Mouse (Mus musculus): ENCODE measurements around the gene Ncbp2. TPM values are rescaled to one million over a fixed set of nuclear protein-coding genes. Genes with fewer than 3 reads are reported as not detected.

Ncbp2 gene
- polyA plus RNA-seq, 1 experiment from 2014 or later: 165 TPM

- Histone ChIP-seq H3K9me3 (ENCODE audit: control insufficient read depth, low read length) (no peaks in the 10 kb centered on the region), H3K9ac (ENCODE audit: low read length) (peak overlapping the region; percentile 70), H3K4me2 (peak overlapping the region; percentile 81), H3K27me3 (ENCODE audit: control insufficient read depth, insufficient read depth, low read length) (peaks cover 25% of the 10 kb centered on the region), H3K36me3 (ENCODE audit: control insufficient read depth, insufficient read depth, low read length) (no peaks in the 10 kb centered on the region), H3K27ac (ENCODE audit: low read depth, low read length) (peak overlapping the region; percentile 88), H3K4me3 (ENCODE audit: low read depth, low read length) (peak overlapping the region; percentile 37), H3K4me1 (ENCODE audit: control insufficient read depth, insufficient read depth, low read length) (peaks cover 17% of the 10 kb centered on the region)
- DNase-seq (ENCODE audit: low spot score, missing footprints) (peak; percentile 100), ATAC-seq (ENCODE audit: low FRiP score) (peak; percentile 93)
- under 1% methylated on average over 46 of the region's 50 CpGs for WGBS
Measured at GRCm38 (mm10) chr16:31932840-31933697, 15.2 kb upstream of the Ncbp2 start.

GRCm38 (mm10) chr16:31933751-31934549 lies 14.4 kb upstream of the Ncbp2 start, which contains the start of gene Pigz:
Pigz (plus strand) TSS chr16:31933851.
- H3K4me1 ChIP-seq (ENCODE audit: control insufficient read depth, insufficient read depth, low read length): peaks cover 17% of the 10 kb centered on the region
- H3K27ac ChIP-seq (ENCODE audit: low read depth, low read length): peak within 1 kb of the TSS; percentile 88
- H3K27me3 ChIP-seq (ENCODE audit: control insufficient read depth, insufficient read depth, low read length): peaks cover 25% of the 10 kb centered on the region
- H3K9me3 ChIP-seq (ENCODE audit: control insufficient read depth, low read length): no peaks in the 10 kb centered on the region
- 6% methylated on average over 42 of the region's 42 CpGs for WGBS
- peak within 1 kb of the TSS; percentile 37 for H3K4me3 ChIP-seq (ENCODE audit: low read depth, low read length)
- peak within 1 kb of the TSS; percentile 81 for H3K4me2 ChIP-seq
- 0 out of 2 replicates have a peak, but pooled peaks have one; percentile 15 for ATAC-seq (ENCODE audit: low FRiP score)
- peak; percentile 93 for DNase-seq (ENCODE audit: low spot score, missing footprints)
- no peaks in the 10 kb centered on the region for H3K36me3 ChIP-seq (ENCODE audit: control insufficient read depth, insufficient read depth, low read length)
- H3K9ac ChIP-seq (ENCODE audit: low read length): peak within 1 kb of the TSS; percentile 70

- ATAC-seq (ENCODE audit: low FRiP score) (no peak), DNase-seq (ENCODE audit: low spot score, missing footprints) (peak; percentile 95)
- Histone ChIP-seq H3K27ac (ENCODE audit: low read depth, low read length) (no peak overlapping the region), H3K4me1 (ENCODE audit: control insufficient read depth, insufficient read depth, low read length) (peaks cover 17% of the 10 kb centered on the region), H3K9ac (ENCODE audit: low read length) (peak overlapping the region; percentile 12; the same call in 1 of the 2 replicates), H3K27me3 (ENCODE audit: control insufficient read depth, insufficient read depth, low read length) (peaks cover 25% of the 10 kb centered on the region), H3K4me2 (peak overlapping the region; percentile 81), H3K36me3 (ENCODE audit: control insufficient read depth, insufficient read depth, low read length) (no peaks in the 10 kb centered on the region), H3K9me3 (ENCODE audit: control insufficient read depth, low read length) (no peaks in the 10 kb centered on the region), H3K4me3 (ENCODE audit: low read depth, low read length) (peak overlapping the region; percentile 29; the same call in 1 of the 2 replicates)
- WGBS: 15% methylated on average over 13 of the region's 13 CpGs
Measured at GRCm38 (mm10) chr16:31934550-31935010, 13.7 kb upstream of the Ncbp2 start.

- Histone ChIP-seq H3K9me3 (ENCODE audit: control insufficient read depth, low read length) (no peaks in the 10 kb centered on the region), H3K9ac (ENCODE audit: low read length) (peak overlapping the region; percentile 42), H3K4me1 (ENCODE audit: control insufficient read depth, insufficient read depth, low read length) (peaks cover 17% of the 10 kb centered on the region), H3K36me3 (ENCODE audit: control insufficient read depth, insufficient read depth, low read length) (no peaks in the 10 kb centered on the region), H3K4me2 (peak overlapping the region; percentile 81), H3K27me3 (ENCODE audit: control insufficient read depth, insufficient read depth, low read length) (peaks cover 25% of the 10 kb centered on the region), H3K27ac (ENCODE audit: low read depth, low read length) (no peak overlapping the region), H3K4me3 (ENCODE audit: low read depth, low read length) (peak overlapping the region; percentile 29)
- DNase-seq (ENCODE audit: low spot score, missing footprints): peak; percentile 90
- no peak for ATAC-seq (ENCODE audit: low FRiP score)
- WGBS: 5% methylated on average over 36 of the region's 36 CpGs
Measured at GRCm38 (mm10) chr16:31935091-31935979, 13.0 kb upstream of the Ncbp2 start.

GRCm38 (mm10) chr16:31936568-31936967 lies 11.7 kb upstream of the Ncbp2 start:
- H3K27ac ChIP-seq (ENCODE audit: low read depth, low read length): no peak overlapping the region
- peaks cover 25% of the 10 kb centered on the region for H3K27me3 ChIP-seq (ENCODE audit: control insufficient read depth, insufficient read depth, low read length)
- no peak overlapping the region for H3K4me3 ChIP-seq (ENCODE audit: low read depth, low read length)
- H3K4me2 ChIP-seq: no peak overlapping the region
- no peaks in the 10 kb centered on the region for H3K9me3 ChIP-seq (ENCODE audit: control insufficient read depth, low read length)
- H3K4me1 ChIP-seq (ENCODE audit: control insufficient read depth, insufficient read depth, low read length): peaks cover 17% of the 10 kb centered on the region
- DNase-seq (ENCODE audit: low spot score, missing footprints) (peak; percentile 80), ATAC-seq (ENCODE audit: low FRiP score) (no peak)
- H3K9ac ChIP-seq (ENCODE audit: low read length): no peak overlapping the region
- H3K36me3 ChIP-seq (ENCODE audit: control insufficient read depth, insufficient read depth, low read length): no peaks in the 10 kb centered on the region
- 87% methylated on average over 4 of the region's 4 CpGs for WGBS

- Histone ChIP-seq H3K27me3 (ENCODE audit: control insufficient read depth, insufficient read depth, low read length) (peaks cover 19% of the 10 kb centered on the region), H3K9ac (ENCODE audit: low read length) (no peak overlapping the region), H3K4me2 (no peak overlapping the region), H3K9me3 (ENCODE audit: control insufficient read depth, low read length) (no peaks in the 10 kb centered on the region), H3K27ac (ENCODE audit: low read depth, low read length) (no peak overlapping the region), H3K4me3 (ENCODE audit: low read depth, low read length) (no peak overlapping the region), H3K36me3 (ENCODE audit: control insufficient read depth, insufficient read depth, low read length) (no peaks in the 10 kb centered on the region), H3K4me1 (ENCODE audit: control insufficient read depth, insufficient read depth, low read length) (peaks cover 13% of the 10 kb centered on the region)
- 74% methylated on average over 6 of the region's 6 CpGs for WGBS
- DNase-seq (ENCODE audit: low spot score, missing footprints) (peak; percentile 45), ATAC-seq (ENCODE audit: low FRiP score) (no peak)
Measured at GRCm38 (mm10) chr16:31938856-31939255, 9.5 kb upstream of the Ncbp2 start.

- Histone ChIP-seq H3K9ac (ENCODE audit: low read length) (no peak overlapping the region), H3K4me3 (ENCODE audit: low read depth, low read length) (no peak overlapping the region), H3K27ac (ENCODE audit: low read depth, low read length) (no peak overlapping the region), H3K27me3 (ENCODE audit: control insufficient read depth, insufficient read depth, low read length) (peaks cover 2% of the 10 kb centered on the region; the same call in 1 of the 2 replicates), H3K4me2 (no peak overlapping the region), H3K36me3 (ENCODE audit: control insufficient read depth, insufficient read depth, low read length) (no peaks in the 10 kb centered on the region), H3K9me3 (ENCODE audit: control insufficient read depth, low read length) (no peaks in the 10 kb centered on the region), H3K4me1 (ENCODE audit: control insufficient read depth, insufficient read depth, low read length) (no peaks in the 10 kb centered on the region)
- no peak for ATAC-seq (ENCODE audit: low FRiP score)
- peak; percentile 53 for DNase-seq (ENCODE audit: low spot score, missing footprints)
- 67% methylated on average over 2 of the region's 2 CpGs for WGBS
Measured at GRCm38 (mm10) chr16:31940586-31940985, 7.7 kb upstream of the Ncbp2 start.

GRCm38 (mm10) chr16:31943980-31944379 lies 4.3 kb upstream of the Ncbp2 start:
- Histone ChIP-seq H3K4me3 (ENCODE audit: low read depth, low read length) (no peak overlapping the region), H3K4me2 (no peak overlapping the region), H3K36me3 (ENCODE audit: control insufficient read depth, insufficient read depth, low read length) (no peaks in the 10 kb centered on the region), H3K27ac (ENCODE audit: low read depth, low read length) (no peak overlapping the region), H3K9me3 (ENCODE audit: control insufficient read depth, low read length) (no peaks in the 10 kb centered on the region), H3K27me3 (ENCODE audit: control insufficient read depth, insufficient read depth, low read length) (no peaks in the 10 kb centered on the region), H3K9ac (ENCODE audit: low read length) (no peak overlapping the region), H3K4me1 (ENCODE audit: control insufficient read depth, insufficient read depth, low read length) (peaks cover 13% of the 10 kb centered on the region)
- WGBS: 4% methylated on average over 10 of the region's 10 CpGs
- DNase-seq (ENCODE audit: low spot score, missing footprints) (peak; percentile 93), ATAC-seq (ENCODE audit: low FRiP score) (peak; percentile 11; the same call in 1 of the 2 replicates)
